Mouse (Mus musculus): Measurements from ENCODE around the gene Map3k14. TPM values are rescaled to one million over a fixed set of nuclear protein-coding genes. Genes with fewer than 3 reads are reported as not detected.
A peak's percentile ranks its signal among the peaks of the same experiment; 100 is the strongest.

The Map3k14 gene
- total and polyA plus RNA-seq, 3 experiments: 0.39 to 0.99 TPM; not detected in 1

DNA sequence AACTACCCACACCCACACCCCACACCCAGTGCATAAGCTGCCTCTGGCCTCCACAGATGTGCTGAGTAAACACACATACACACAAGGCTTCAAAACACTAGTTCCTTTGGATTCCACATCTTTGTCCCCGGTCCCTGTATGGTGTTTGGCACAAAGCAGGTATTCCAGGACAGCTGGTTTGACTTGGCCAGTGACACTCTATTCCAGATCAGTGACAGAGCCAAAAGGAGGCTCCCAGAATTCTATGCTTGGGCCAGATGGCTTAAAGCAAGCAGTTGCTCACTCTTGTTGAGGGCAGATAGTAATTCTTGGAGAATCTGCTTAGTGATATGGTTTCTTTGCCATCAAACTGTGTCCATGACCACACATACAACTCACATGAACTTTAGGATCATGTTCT lies 32.8 kb downstream of the Map3k14 start:
- no peak for DNase-seq (ENCODE audit: low read depth, low spot score)
- H3K36me3 ChIP-seq (ENCODE audit: control insufficient read depth in 1 of 2, insufficient read depth in 2 of 2, low read length in 2 of 2): no peaks in the 10 kb centered on the region

DNA sequence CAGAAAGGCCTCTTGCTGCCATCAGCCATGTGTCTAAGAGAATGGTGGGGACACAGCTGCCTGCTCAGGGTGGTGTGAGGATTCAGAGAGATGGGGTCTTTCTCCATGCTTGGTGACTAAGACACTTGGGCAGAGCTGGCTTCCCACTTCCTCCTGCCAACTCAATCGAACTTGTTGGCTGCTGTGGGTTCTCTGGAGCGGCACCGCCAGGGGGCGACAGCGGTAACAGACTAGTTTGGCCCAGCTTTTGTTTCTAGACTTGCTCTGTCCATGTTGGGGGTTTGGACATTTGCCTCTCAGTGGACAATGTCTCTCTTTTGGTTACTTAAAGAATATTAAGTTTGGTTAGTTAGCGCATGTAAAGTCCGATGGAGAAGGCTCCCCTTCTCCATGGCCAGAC lies 34.3 kb downstream of the Map3k14 start:
- Histone ChIP-seq H3K4me3 (ENCODE audit: control insufficient read depth in 1 of 2, insufficient read depth in 1 of 2, low read depth in 2 of 2, low read length in 2 of 2) (no peak overlapping the region), H3K27me3 (ENCODE audit: control insufficient read depth in 1 of 2, insufficient read depth in 2 of 2, low read length in 2 of 2) (no peaks in the 10 kb centered on the region), H3K9me3 (replicated peaks; ENCODE audit: insufficient read depth, low read length) (no peaks in the 10 kb centered on the region), H3K79me2 (ENCODE audit: control insufficient read depth, insufficient read depth, low read length, poor library complexity) (no peaks in the 10 kb centered on the region), H3K27ac (ENCODE audit: control insufficient read depth, low read depth, low read length) (no peak overlapping the region), H3K4me1 (ENCODE audit: control insufficient read depth in 1 of 2, insufficient read depth in 2 of 2, low read length in 2 of 2) (no peaks in the 10 kb centered on the region), H3K36me3 (ENCODE audit: control insufficient read depth in 1 of 2, insufficient read depth in 2 of 2, low read length in 2 of 2) (no peaks in the 10 kb centered on the region), H3K9ac (ENCODE audit: control insufficient read depth, low read depth, low read length, poor library complexity, severe bottlenecking) (no peak overlapping the region)
- peak; percentile 80 for DNase-seq (ENCODE audit: low read depth, low spot score)
- no peak for TF ChIP-seq CHD2 (IDR thresholded peaks at IDR 0.05; ENCODE audit: low read length)
- no peak for TF ChIP-seq E2F4 (IDR thresholded peaks at IDR 0.05; ENCODE audit: borderline replicate concordance, low read depth, low read length)
- no peak for TF ChIP-seq MAX (IDR thresholded peaks at IDR 0.05; ENCODE audit: low read length)
- TF ChIP-seq GATA1 (IDR thresholded peaks at IDR 0.05; ENCODE audit: low read depth, low read length): no peak
- no peak for TF ChIP-seq ELF1 (IDR thresholded peaks at IDR 0.05; ENCODE audit: low read depth, low read length)
- TF ChIP-seq MYC (IDR thresholded peaks at IDR 0.05; ENCODE audit: low read depth, low read length): no peak
- TF ChIP-seq ZC3H11A (IDR thresholded peaks at IDR 0.05; ENCODE audit: low read depth, low read length): peak; percentile 78
- TF ChIP-seq ETS1 (IDR thresholded peaks at IDR 0.05; ENCODE audit: low read depth, low read length): no peak
- no peak for TF ChIP-seq USF1 (IDR thresholded peaks at IDR 0.05; ENCODE audit: low read depth, low read length)
- TF ChIP-seq NRF1 (IDR thresholded peaks at IDR 0.05; ENCODE audit: insufficient read depth, low read depth, low read length, poor library complexity, severe bottlenecking): no peak
- peak; percentile 77 for TF ChIP-seq RAD21 (IDR thresholded peaks at IDR 0.05; ENCODE audit: low read depth, low read length)
- TF ChIP-seq JUND (IDR thresholded peaks at IDR 0.05; ENCODE audit: low read depth, low read length): no peak
- peak; percentile 91 to 99 (median 97) for TF ChIP-seq CTCF (IDR thresholded peaks at IDR 0.05 in 2 of 3, conservative IDR thresholded peaks at IDR 0.05 in 1 of 3; ENCODE audit: control insufficient read depth in 1 of 3, insufficient read depth in 1 of 3, low read depth in 2 of 3, low read length in 3 of 3, poor library complexity in 1 of 3, severe bottlenecking in 1 of 3)
- no peak for TF ChIP-seq GABPA (IDR thresholded peaks at IDR 0.05; ENCODE audit: low read depth, low read length)
- TF ChIP-seq ZNF384 (IDR thresholded peaks at IDR 0.05; ENCODE audit: low read depth, low read length): no peak
- no peak for TF ChIP-seq POLR2AphosphoS5 (IDR thresholded peaks at IDR 0.05; ENCODE audit: borderline replicate concordance, low read depth, low read length)
- no peak for TF ChIP-seq USF2 (IDR thresholded peaks at IDR 0.05; ENCODE audit: borderline replicate concordance in 1 of 2, insufficient read depth in 1 of 2, low read depth in 1 of 2, low read length in 2 of 2)
- TF ChIP-seq KAT2A (conservative IDR thresholded peaks at IDR 0.05; ENCODE audit: low read depth, low read length): no peak
- no peak for TF ChIP-seq MYB (IDR thresholded peaks at IDR 0.05; ENCODE audit: low read depth, low read length)
- TF ChIP-seq MAFK (IDR thresholded peaks at IDR 0.05; ENCODE audit: borderline replicate concordance, low read depth, low read length): no peak
- no peak for TF ChIP-seq EP300 (IDR thresholded peaks at IDR 0.05; ENCODE audit: low read depth in 1 of 2, low read length in 2 of 2)
- peak; percentile 98 for TF ChIP-seq SMC3 (IDR thresholded peaks at IDR 0.05; ENCODE audit: low read depth, low read length)

More for the DNA sequence above, 32.8 kb downstream of the Map3k14 start:
- no peak overlapping the region for H3K4me3 ChIP-seq (ENCODE audit: control insufficient read depth in 1 of 2, insufficient read depth in 1 of 2, low read depth in 2 of 2, low read length in 2 of 2)
- H3K9ac ChIP-seq (ENCODE audit: control insufficient read depth, low read depth, low read length, poor library complexity, severe bottlenecking): no peak overlapping the region
- no peak overlapping the region for H3K27ac ChIP-seq (ENCODE audit: control insufficient read depth, low read depth, low read length)
- TF ChIP-seq JUND (IDR thresholded peaks at IDR 0.05; ENCODE audit: low read depth, low read length) (no peak), CHD2 (IDR thresholded peaks at IDR 0.05; ENCODE audit: low read length) (no peak), RCOR1 (IDR thresholded peaks at IDR 0.05; ENCODE audit: low read depth, low read length) (no peak), USF2 (IDR thresholded peaks at IDR 0.05; ENCODE audit: borderline replicate concordance in 1 of 2, insufficient read depth in 1 of 2, low read depth in 1 of 2, low read length in 2 of 2) (no peak), ELF1 (IDR thresholded peaks at IDR 0.05; ENCODE audit: low read depth, low read length) (no peak), GATA1 (IDR thresholded peaks at IDR 0.05; ENCODE audit: low read depth, low read length) (no peak), NRF1 (IDR thresholded peaks at IDR 0.05; ENCODE audit: insufficient read depth, low read depth, low read length, poor library complexity, severe bottlenecking) (no peak), MYB (IDR thresholded peaks at IDR 0.05; ENCODE audit: low read depth, low read length) (no peak), USF1 (IDR thresholded peaks at IDR 0.05; ENCODE audit: low read depth, low read length) (no peak), E2F4 (IDR thresholded peaks at IDR 0.05; ENCODE audit: borderline replicate concordance, low read depth, low read length) (no peak), KAT2A (conservative IDR thresholded peaks at IDR 0.05; ENCODE audit: low read depth, low read length) (no peak), TCF12 (IDR thresholded peaks at IDR 0.05; ENCODE audit: low read depth, low read length) (no peak), POLR2A (IDR thresholded peaks at IDR 0.05; ENCODE audit: control insufficient read depth in 1 of 2, insufficient read depth in 1 of 2, low read depth in 1 of 2, low read length in 2 of 2, poor library complexity in 1 of 2) (no peak), ZNF384 (IDR thresholded peaks at IDR 0.05; ENCODE audit: low read depth, low read length) (no peak), BHLHE40 (IDR thresholded peaks at IDR 0.05; ENCODE audit: borderline replicate concordance, low read depth, low read length) (no peak), MAFK (IDR thresholded peaks at IDR 0.05; ENCODE audit: borderline replicate concordance, low read depth, low read length) (no peak), SMC3 (IDR thresholded peaks at IDR 0.05; ENCODE audit: low read depth, low read length) (no peak)
- no peaks in the 10 kb centered on the region for H3K9me3 ChIP-seq (replicated peaks; ENCODE audit: insufficient read depth, low read length)
- H3K27me3 ChIP-seq (ENCODE audit: control insufficient read depth in 1 of 2, insufficient read depth in 2 of 2, low read length in 2 of 2): no peaks in the 10 kb centered on the region
- no peaks in the 10 kb centered on the region for H3K4me1 ChIP-seq (ENCODE audit: control insufficient read depth in 1 of 2, insufficient read depth in 2 of 2, low read length in 2 of 2)
- no peaks in the 10 kb centered on the region for H3K79me2 ChIP-seq (ENCODE audit: control insufficient read depth, insufficient read depth, low read length, poor library complexity)

Data from MEL (cell line).